Mouse (Mus musculus): ENCODE measurements around the gene Arhgap22. TPM values are rescaled to one million over a fixed set of nuclear protein-coding genes. Genes with fewer than 3 reads are reported as not detected.

The Arhgap22 gene
- total RNA-seq (2012; rRNA removed) (0.17 and 0.42 TPM in 2 replicates), total RNA-seq (2014; rRNA removed) (0.12 and 0.39 TPM in 2 replicates), polyA plus RNA-seq (2012; ENCODE audit: insufficient read length, low read depth) (0.29 TPM in 1 of 2 replicates, not detected in the other)

DNA sequence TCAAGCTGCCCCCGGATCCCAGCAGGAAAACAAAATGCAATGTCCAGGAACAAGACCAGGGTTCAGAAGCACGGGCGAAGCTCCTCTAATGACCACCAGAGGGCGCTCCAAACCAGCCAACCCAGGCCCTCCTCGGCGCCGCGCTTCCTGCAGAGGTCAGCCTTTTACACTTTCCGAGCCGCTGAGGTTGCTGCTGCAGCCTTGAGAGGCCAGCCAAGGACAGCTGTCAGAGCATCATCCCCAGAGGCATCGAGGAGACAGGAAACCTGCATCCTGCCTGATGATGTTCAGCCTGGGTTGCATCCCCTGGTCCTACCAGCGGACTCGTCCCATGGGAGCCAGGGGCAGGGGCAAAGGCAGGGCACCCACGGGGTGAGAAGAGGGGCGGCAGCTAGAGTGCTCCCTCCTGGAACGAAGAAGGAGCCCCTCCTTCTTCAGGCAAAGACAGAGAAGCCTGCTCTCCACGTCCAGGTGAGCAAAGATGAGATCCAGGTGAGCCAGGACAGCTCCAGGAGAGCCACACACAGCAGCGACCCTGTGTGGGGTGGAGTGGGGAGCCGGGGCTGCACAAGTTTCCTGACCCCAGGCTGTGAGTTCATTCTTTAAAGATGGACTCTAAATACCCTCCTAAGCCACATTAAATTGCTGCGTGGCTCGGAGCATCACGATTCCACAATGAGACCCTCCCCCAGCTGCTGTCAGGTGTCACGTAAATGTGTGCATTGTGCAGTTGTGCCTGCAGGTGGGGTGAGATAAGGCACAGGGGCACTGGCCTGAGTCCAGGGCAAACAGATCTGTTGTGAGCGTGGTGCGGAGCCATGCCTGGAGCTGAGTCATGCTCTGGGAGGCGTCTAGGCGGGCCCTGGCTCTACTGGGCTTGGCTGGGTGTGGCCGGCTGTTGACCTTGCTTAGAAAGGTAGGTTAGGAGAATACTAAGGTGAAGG is at the start of gene Arhgap22:
Arhgap22 (plus strand) TSS at position 204 of the 944 bp plus-strand sequence.
- Histone ChIP-seq H3K27me3 (replicated peaks) (peaks cover 38% of the 10 kb centered on the region), H3K4me2 (ENCODE audit: insufficient read depth, low read depth, poor library complexity, severe bottlenecking) (no peak within 1 kb of the TSS), H3K4me1 (ENCODE audit: control insufficient read depth in 1 of 2, insufficient read depth in 2 of 2) (peaks cover 28 to 52% of the 10 kb centered on the region in 2 experiments), H3K9me3 (replicated peaks; ENCODE audit: low read length) (peaks cover 10% of the 10 kb centered on the region), H3K4me3 (replicated peaks in 1 of 3; ENCODE audit: low read depth in 2 of 3, low read length in 2 of 3, poor library complexity in 1 of 3) (no peak within 1 kb of the TSS), H3K27ac (ENCODE audit: insufficient read depth, low read depth) (no peak within 1 kb of the TSS), H3K9ac (ENCODE audit: insufficient read depth, low read depth) (no peak within 1 kb of the TSS), H3K79me2 (replicated peaks; ENCODE audit: control insufficient read depth, extremely low read depth, insufficient read depth, poor library complexity, severe bottlenecking) (no peaks in the 10 kb centered on the region), H3K36me3 (replicated peaks in 1 of 2; ENCODE audit: control insufficient read depth in 1 of 2, insufficient read depth in 1 of 2, low read length in 1 of 2) (no peaks in the 10 kb centered on the region)
- TF ChIP-seq GABPA (IDR thresholded peaks at IDR 0.05; ENCODE audit: insufficient replicate concordance, low read depth, low read length) (no peak), ZMIZ1 (IDR thresholded peaks at IDR 0.05; ENCODE audit: low read depth, low read length) (no peak), MEF2A (IDR thresholded peaks at IDR 0.05; ENCODE audit: borderline replicate concordance, low read depth, low read length) (peak; percentile 42; the same call in 1 of the 2 replicates), SMC3 (IDR thresholded peaks at IDR 0.05; ENCODE audit: low read depth, low read length) (peak; percentile 100), CTCF (conservative IDR thresholded peaks at IDR 0.05 in 1 of 2, IDR thresholded peaks at IDR 0.05 in 1 of 2; ENCODE audit: low read depth in 2 of 2, low read length in 2 of 2) (peak; percentile 39 to 100), POLR2A (IDR thresholded peaks at IDR 0.05; ENCODE audit: low read depth, low read length) (no peak), MXI1 (IDR thresholded peaks at IDR 0.05; ENCODE audit: low read depth, low read length) (no peak), NRF1 (IDR thresholded peaks at IDR 0.05; ENCODE audit: low read depth, low read length) (peak; percentile 39; the same call in 1 of the 2 replicates), NELFE (IDR thresholded peaks at IDR 0.05; ENCODE audit: low read depth, low read length) (peak; percentile 89; the same call in 1 of the 2 replicates), ZC3H11A (IDR thresholded peaks at IDR 0.05; ENCODE audit: low read depth, low read length) (peak; percentile 99), ELF1 (IDR thresholded peaks at IDR 0.05; ENCODE audit: low read depth, low read length) (0 out of 2 replicates have a peak, but pooled peaks have one; percentile 17), TBP (conservative IDR thresholded peaks at IDR 0.05; ENCODE audit: low read depth, low read length) (no peak), E2F4 (IDR thresholded peaks at IDR 0.05; ENCODE audit: insufficient replicate concordance, low read depth, low read length) (no peak), EP300 (IDR thresholded peaks at IDR 0.05; ENCODE audit: low read length) (no peak), IRF4 (IDR thresholded peaks at IDR 0.05; ENCODE audit: low read depth, low read length) (peak; percentile 69), ZKSCAN1 (IDR thresholded peaks at IDR 0.05; ENCODE audit: borderline replicate concordance, low read depth, low read length) (no peak), HCFC1 (IDR thresholded peaks at IDR 0.05; ENCODE audit: low read depth, low read length) (no peak; the same call in 1 of the 2 replicates), POLR2AphosphoS2 (IDR thresholded peaks at IDR 0.05; ENCODE audit: low read depth, low read length) (no peak), RAD21 (IDR thresholded peaks at IDR 0.05; ENCODE audit: low read depth, low read length) (peak; percentile 100), SIN3A (IDR thresholded peaks at IDR 0.05; ENCODE audit: low read length) (no peak), MAFK (IDR thresholded peaks at IDR 0.05; ENCODE audit: insufficient replicate concordance, low read length) (peak; percentile 18; the same call in 1 of the 2 replicates)
- dilution Hi-C loops (cut with MboI; ENCODE audit: extremely low pct_ligation_motif_present, extremely low pct_unique_long_range_greater_than_20kb, low sequenced_read_pairs), result no loop called here
- peak; percentile 88 for DNase-seq (ENCODE audit: extremely low read depth)
- in situ Hi-C loops (cut with MboI; ENCODE audit: low pct_ligation_motif_present, low pct_unique_long_range_greater_than_20kb, low sequenced_read_pairs), result loop anchor here (5.0 to 10.0 kb wide), 2 partner anchors 88 to 151 kb away; no protein-coding TSS in a partner anchor

Data from CH12.LX (cell line).